Mouse (Mus musculus) heart, adult 2 months (tissue): ENCODE measurements around the gene Tmem165. TPM values are rescaled to one million over a fixed set of nuclear protein-coding genes. Genes with fewer than 3 reads are reported as not detected.

ENCODE experiments used
- DNase-seq, 2 experiments: peaks; one replicate each; pipeline ENCODE4 v3.0.0; 2021
- H3K27ac ChIP-seq: fragments of 200-600 bp; 2 replicates; pipeline ENCODE4 v1.8.1; 2022
- H3K27me3 ChIP-seq: fragments of 200-500 bp; 2 replicates; pipeline ENCODE4 v1.6.1; 2012; ENCODE audit warnings: mild to moderate bottlenecking, low read length, inconsistent platforms, mixed read lengths; ENCODE audit not compliant: control insufficient read depth, insufficient read depth
- H3K36me3 ChIP-seq: fragments of 200-500 bp; 2 replicates; pipeline ENCODE4 v1.6.1; 2012; ENCODE audit warnings: low read length, inconsistent platforms; ENCODE audit not compliant: control insufficient read depth, insufficient read depth
- H3K4me1 ChIP-seq: fragments of 200-500 bp; 2 replicates; pipeline ENCODE4 v1.6.1; 2011; ENCODE audit warnings: low read length; ENCODE audit not compliant: control insufficient read depth, insufficient read depth
- H3K4me3 ChIP-seq: fragments of 200-600 bp; 2 replicates; pipeline ENCODE4 v1.8.1; 2022
- H3K79me2 ChIP-seq: fragments of 200-500 bp; replicated peaks from 2 replicates; pipeline ENCODE4 v1.6.1; 2012; ENCODE audit warnings: mild to moderate bottlenecking, inconsistent platforms, low read length, moderate library complexity, mixed read lengths; ENCODE audit not compliant: control insufficient read depth, insufficient read depth
- H3K9ac ChIP-seq: fragments of 200-500 bp; 2 replicates; pipeline ENCODE4 v1.6.1; 2012; ENCODE audit warnings: low read depth, mild to moderate bottlenecking, control low read depth, inconsistent platforms, low read length, mixed read lengths
- CTCF ChIP-seq: fragments of 200-600 bp; IDR thresholded peaks from 2 replicates; pipeline ENCODE4 v1.8.1; 2022; ENCODE audit warnings: antibody characterized with exemption, mild to moderate bottlenecking, moderate library complexity
- EP300 ChIP-seq: fragments of 200-500 bp; IDR thresholded peaks from 2 replicates; pipeline ENCODE4 v1.6.1; 2011; ENCODE audit warnings: low read depth, low read length, control low read depth; ENCODE audit not compliant: insufficient read depth
- POLR2A ChIP-seq: fragments of 200-500 bp; IDR thresholded peaks from 2 replicates; pipeline ENCODE4 v1.6.1; 2011; ENCODE audit warnings: mild to moderate bottlenecking, low read depth, low read length, control low read depth; ENCODE audit not compliant: insufficient read depth
- WGBS: fragments of 180-500 bp; shearing (Covaris S2); methylation state at CpG from one replicate; pipeline ENCODE4 v1.1.7; 2018; 5-methylcytosine and 5-hydroxymethylcytosine counted together
- intact Hi-C: fragments of 180-260 bp; cut with DNase I; formaldehyde crosslinking; loops from one replicate; pipeline ENCODE4 v1.15.1; 2025
- polyA plus RNA-seq: library from polyadenylated mRNA; depleted of rRNA; stranded (reverse); fragments of >200 nt; gene quantifications from 2 replicates; pipeline ENCODE4 v1.2.3, GENCODE M21; 2012
- total RNA-seq, 2 experiments: library from RNA; stranded (reverse); gene quantifications; 2 replicates each; pipeline ENCODE4 v1.2.3; 2021

The Tmem165 gene
- total and polyA plus RNA-seq, 3 experiments, result 17.9 to 21.5 (median 19.0) TPM

- no peak for DNase-seq
- Histone ChIP-seq H3K4me3 (no peak overlapping the region), H3K27ac (no peak overlapping the region), H3K9ac (no peak overlapping the region), H3K4me1 (peaks cover 11% of the 10 kb centered on the region), H3K27me3 (no peaks in the 10 kb centered on the region), H3K36me3 (peaks cover 7% of the 10 kb centered on the region), H3K79me2 (peaks cover 5% of the 10 kb centered on the region; the same call in 1 of the 2 replicates)
- TF ChIP-seq CTCF (no peak), POLR2A (no peak), EP300 (no peak)
- WGBS, result 61% methylated on average over 3 of the region's 3 CpGs
- intact Hi-C loops, result loop anchor here (2.0 kb wide), 1 partner anchor 44 kb away; no protein-coding TSS in a partner anchor
These were observed 1.4 kb upstream of the Tmem165 start for GRCm38 (mm10) chr5:76182326-76182725.

DNA sequence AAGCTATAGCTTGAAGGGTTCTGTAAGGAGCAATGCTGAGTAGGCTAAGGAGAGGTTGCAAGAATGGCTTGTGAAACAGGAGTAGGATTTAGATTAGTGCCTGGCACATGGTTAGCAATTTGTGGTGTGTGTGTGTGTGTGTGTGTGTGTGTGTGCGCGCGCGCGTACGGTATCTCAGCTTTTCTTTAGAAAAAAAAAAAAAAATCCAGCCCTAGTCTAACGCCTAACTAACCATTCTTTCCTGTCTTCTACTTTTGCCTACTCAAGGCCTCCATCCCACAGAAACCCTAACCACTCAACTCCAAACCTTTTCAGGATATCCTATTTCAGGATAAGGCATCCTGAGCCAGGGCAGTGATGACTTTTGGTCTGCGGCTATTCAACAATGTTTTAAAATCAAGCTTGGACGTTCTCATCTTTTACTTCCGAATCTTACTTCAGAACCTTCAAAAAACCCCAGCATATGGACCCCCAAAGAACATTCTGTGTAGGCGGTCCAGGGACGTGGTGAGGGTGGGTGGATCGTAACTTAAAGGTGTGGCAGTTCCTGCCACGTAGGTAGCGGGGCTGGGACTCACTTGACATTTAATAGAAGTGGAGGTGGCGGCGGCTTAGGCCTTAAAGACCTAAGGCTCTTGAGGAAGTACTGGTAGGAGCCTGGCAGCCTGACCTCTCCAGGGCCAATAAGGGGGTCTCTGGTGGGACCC lies 484 bp upstream of the Tmem165 start:
- WGBS, result 39% methylated on average over 17 of the region's 17 CpGs
- peak overlapping the region; percentile 58 for H3K9ac ChIP-seq
- peaks cover 7% of the 10 kb centered on the region; the same call in 1 of the 2 replicates for H3K79me2 ChIP-seq
- TF ChIP-seq POLR2A, result no peak
- TF ChIP-seq EP300, result no peak
- TF ChIP-seq CTCF, result no peak
- H3K4me3 ChIP-seq, result peak overlapping the region; percentile 84
- H3K36me3 ChIP-seq, result peaks cover 7% of the 10 kb centered on the region
- DNase-seq, result no peak
- no peaks in the 10 kb centered on the region for H3K27me3 ChIP-seq
- peaks cover 14% of the 10 kb centered on the region for H3K4me1 ChIP-seq
- intact Hi-C loops, result loop anchor here (2.0 kb wide), 1 partner anchor 44 kb away; no protein-coding TSS in a partner anchor
- peak overlapping the region; percentile 82 for H3K27ac ChIP-seq

DNA sequence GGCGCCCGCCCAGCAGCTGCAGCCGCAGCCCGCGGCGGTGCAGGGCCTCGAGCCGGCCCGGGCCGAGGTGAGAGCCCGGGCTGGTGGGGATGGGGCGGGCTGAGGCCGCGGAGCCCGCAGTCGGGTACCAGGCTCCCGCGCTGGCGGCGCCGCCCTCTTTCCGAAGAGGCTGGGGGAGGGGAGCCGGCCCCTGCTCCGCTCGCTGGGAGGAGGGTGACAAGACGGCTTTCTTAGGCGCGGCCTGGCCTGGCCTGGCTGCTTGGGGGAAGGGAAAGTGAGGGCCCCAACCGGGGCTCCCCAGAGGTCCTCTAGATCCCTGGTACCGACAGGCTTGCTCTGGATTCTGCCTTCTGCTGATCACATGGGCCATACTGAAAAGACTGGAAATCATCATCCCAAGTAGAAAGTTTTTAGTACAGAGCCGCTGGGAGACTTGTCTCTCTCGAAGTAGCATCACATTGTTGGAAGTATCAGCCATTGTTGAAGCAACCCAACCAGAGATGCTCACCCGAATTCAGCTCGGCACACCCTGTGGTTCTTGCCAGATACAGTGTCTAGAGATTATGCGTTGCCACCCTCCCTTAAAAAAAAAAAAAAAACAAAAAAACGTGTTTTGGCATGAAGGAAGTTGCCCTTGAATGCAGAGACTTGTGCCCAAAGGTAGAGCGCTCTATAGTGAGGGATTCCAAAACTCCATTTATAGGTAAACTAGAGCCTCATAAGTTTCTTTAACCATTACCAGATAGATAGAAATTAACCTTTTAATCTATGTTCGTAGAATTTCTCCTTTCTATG lies 803 bp downstream of the Tmem165 start:
- intact Hi-C loops, result loop anchor here (5.0 kb wide), 1 partner anchor 118 kb away; the partner anchor contains the start of gene Clock
- TF ChIP-seq EP300, result no peak
- no peak for TF ChIP-seq CTCF
- TF ChIP-seq POLR2A, result no peak
- DNase-seq, result peak; percentile 80
- H3K27ac ChIP-seq, result peak overlapping the region; percentile 82
- H3K79me2 ChIP-seq, result peaks cover 7% of the 10 kb centered on the region; the same call in 1 of the 2 replicates
- peaks cover 7% of the 10 kb centered on the region for H3K36me3 ChIP-seq
- H3K9ac ChIP-seq, result peak overlapping the region; percentile 85
- H3K4me3 ChIP-seq, result peak overlapping the region; percentile 84
- no peaks in the 10 kb centered on the region for H3K27me3 ChIP-seq
- H3K4me1 ChIP-seq, result peaks cover 14% of the 10 kb centered on the region
- WGBS, result 4% methylated on average over 38 of the region's 38 CpGs

- Histone ChIP-seq H3K4me3 (no peak overlapping the region), H3K4me1 (peaks cover 16% of the 10 kb centered on the region), H3K27me3 (no peaks in the 10 kb centered on the region), H3K27ac (no peak overlapping the region), H3K36me3 (peaks cover 14% of the 10 kb centered on the region), H3K9ac (no peak overlapping the region), H3K79me2 (peaks cover 11% of the 10 kb centered on the region; the same call in 1 of the 2 replicates)
- TF ChIP-seq CTCF (no peak), EP300 (no peak), POLR2A (no peak)
- 46% methylated on average over 5 of the region's 5 CpGs for WGBS
- no peak for DNase-seq
- intact Hi-C loops, result loop anchor here (5.0 kb wide), 1 partner anchor 114 kb away; the partner anchor contains the start of gene Clock
These were observed 4.2 kb downstream of the Tmem165 start for GRCm38 (mm10) chr5:76187885-76188284.

GRCm38 (mm10) chr5:76190609-76191008 lies 6.9 kb downstream of the Tmem165 start:
- intact Hi-C loops, result no loop called here
- peaks cover 9% of the 10 kb centered on the region for H3K36me3 ChIP-seq
- DNase-seq, result no peak
- TF ChIP-seq POLR2A, result no peak
- TF ChIP-seq CTCF, result no peak
- no peak for TF ChIP-seq EP300
- H3K27ac ChIP-seq, result no peak overlapping the region
- peaks cover 10% of the 10 kb centered on the region; the same call in 1 of the 2 replicates for H3K79me2 ChIP-seq
- peaks cover 14% of the 10 kb centered on the region for H3K4me1 ChIP-seq
- no peaks in the 10 kb centered on the region for H3K27me3 ChIP-seq
- H3K4me3 ChIP-seq, result no peak overlapping the region
- 90% methylated on average over 4 of the region's 4 CpGs for WGBS
- no peak overlapping the region for H3K9ac ChIP-seq
